Mouse (Mus musculus): ENCODE data around the gene Med15.

- TF ChIP-seq CTCF (IDR thresholded peaks at IDR 0.05; ENCODE audit: low read depth): no peak
- no peak for TF ChIP-seq EP300 (optimal IDR thresholded peaks at IDR 0.05)
Observed at GRCm38 (mm10) chr16:17616212-17616611, 116.5 kb downstream of the Med15 start.

Measured in stomach, postnatal 0 days (tissue).